Mouse (Mus musculus) MEL (cell line): ENCODE results near the gene Prlh.

ENCODE experiments used
- BHLHE40 ChIP-seq: IDR thresholded peaks from 2 replicates; pipeline ENCODE4 v1.6.1; 2012; ENCODE audit warnings: low read depth, mild to moderate bottlenecking, inconsistent platforms, low read length, improper control_type of control experiment, borderline replicate concordance
- CTCF ChIP-seq, 3 experiments: IDR thresholded peaks in 2 of 3; conservative IDR thresholded peaks in 1 of 3; 2 replicates each; pipeline ENCODE4 v1.5.1; 2011 to 2012; ENCODE audit warnings: low read length in 3 of 3, low read depth in 2 of 3, mild to moderate bottlenecking in 2 of 3, improper control_type of control experiment in 1 of 3, inconsistent platforms in 1 of 3, mixed read lengths in 1 of 3, moderate library complexity in 1 of 3; ENCODE audit not compliant: control insufficient read depth in 1 of 3, insufficient read depth in 1 of 3, poor library complexity in 1 of 3, severe bottlenecking in 1 of 3
- EP300 ChIP-seq, 2 experiments: IDR thresholded peaks; 2 replicates each; pipeline ENCODE4 v1.6.1; 2011; ENCODE audit warnings: improper control_type of control experiment in 2 of 2, low read length in 2 of 2, low read depth in 1 of 2, mild to moderate bottlenecking in 1 of 2
- GATA1 ChIP-seq: IDR thresholded peaks from 2 replicates; pipeline ENCODE4 v1.6.1; 2011; ENCODE audit warnings: low read depth, low read length, improper control_type of control experiment
- HCFC1 ChIP-seq: IDR thresholded peaks from 2 replicates; pipeline ENCODE4 v1.6.1; 2012; ENCODE audit warnings: low read depth, mild to moderate bottlenecking, inconsistent platforms, low read length, improper control_type of control experiment, moderate library complexity
- KAT2A ChIP-seq: conservative IDR thresholded peaks from 2 replicates; pipeline ENCODE4 v1.6.1; 2012; ENCODE audit warnings: low read depth, low read length, improper control_type of control experiment, inconsistent platforms
- MAFK ChIP-seq: IDR thresholded peaks from 2 replicates; pipeline ENCODE4 v1.6.1; 2011; ENCODE audit warnings: low read depth, mild to moderate bottlenecking, low read length, improper control_type of control experiment, borderline replicate concordance
- NRF1 ChIP-seq: IDR thresholded peaks from 2 replicates; pipeline ENCODE4 v1.6.1; 2014; ENCODE audit warnings: low read depth, mild to moderate bottlenecking, inconsistent platforms, low read length, improper control_type of control experiment, moderate library complexity; ENCODE audit not compliant: poor library complexity, insufficient read depth, severe bottlenecking
- POLR2A ChIP-seq, 2 experiments: IDR thresholded peaks; 2 replicates each; pipeline ENCODE4 v1.6.1; 2011 to 2012; ENCODE audit warnings: low read length in 2 of 2, mild to moderate bottlenecking in 2 of 2, control low read depth in 1 of 2, improper control_type of control experiment in 1 of 2, low read depth in 1 of 2, moderate library complexity in 1 of 2; ENCODE audit not compliant: control insufficient read depth in 1 of 2, insufficient read depth in 1 of 2, poor library complexity in 1 of 2
- POLR2AphosphoS2 ChIP-seq: IDR thresholded peaks from 2 replicates; pipeline ENCODE4 v1.6.1; 2011; ENCODE audit warnings: low read length, improper control_type of control experiment
- RAD21 ChIP-seq: IDR thresholded peaks from 2 replicates; pipeline ENCODE4 v1.6.1; 2011; ENCODE audit warnings: mild to moderate bottlenecking, low read depth, low read length, improper control_type of control experiment
- TCF12 ChIP-seq: IDR thresholded peaks from 2 replicates; pipeline ENCODE4 v1.6.1; 2014; ENCODE audit warnings: low read depth, mild to moderate bottlenecking, inconsistent platforms, low read length, improper control_type of control experiment, moderate library complexity
- USF1 ChIP-seq: IDR thresholded peaks from 2 replicates; pipeline ENCODE4 v1.6.1; 2014; ENCODE audit warnings: low read depth, mild to moderate bottlenecking, inconsistent platforms, low read length, improper control_type of control experiment, moderate library complexity
- ZC3H11A ChIP-seq: IDR thresholded peaks from 2 replicates; pipeline ENCODE4 v1.6.1; 2012; ENCODE audit warnings: low read depth, mild to moderate bottlenecking, inconsistent platforms, low read length, improper control_type of control experiment

DNA sequence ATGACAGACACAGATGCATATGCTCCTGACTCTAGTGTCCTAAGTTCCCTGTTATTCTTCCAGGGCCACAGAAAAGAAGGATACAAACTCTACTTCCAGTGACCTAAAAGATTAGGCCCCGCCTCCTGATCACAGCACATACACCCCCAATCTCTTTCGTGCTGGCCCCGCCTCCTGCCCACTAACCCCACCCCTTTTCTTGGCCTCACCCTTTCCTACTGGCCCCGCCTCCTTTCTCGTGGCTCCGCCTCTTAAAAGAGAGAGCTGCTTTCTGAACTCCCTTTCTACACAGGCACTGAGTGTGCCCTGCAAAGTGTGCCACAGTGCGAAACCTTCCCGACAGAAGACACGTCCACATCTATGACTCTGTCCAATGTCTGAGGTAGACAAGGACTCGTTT is 7.7 kb upstream of the Prlh start:
- TF ChIP-seq MAFK, result no peak
- no peak for TF ChIP-seq CTCF (IDR thresholded peaks at IDR 0.05 in 2 of 3, conservative IDR thresholded peaks at IDR 0.05 in 1 of 3; ENCODE audit: control insufficient read depth in 1 of 3, insufficient read depth in 1 of 3, low read depth in 2 of 3, low read length in 3 of 3, poor library complexity in 1 of 3, severe bottlenecking in 1 of 3)
- TF ChIP-seq GATA1, result no peak
- TF ChIP-seq EP300 (IDR thresholded peaks at IDR 0.05; ENCODE audit: low read depth in 1 of 2, low read length in 2 of 2), result no peak
- TF ChIP-seq ZC3H11A, result no peak
- TF ChIP-seq TCF12, result no peak
- TF ChIP-seq POLR2AphosphoS2, result no peak
- TF ChIP-seq POLR2A (IDR thresholded peaks at IDR 0.05; ENCODE audit: control insufficient read depth in 1 of 2, insufficient read depth in 1 of 2, low read depth in 1 of 2, low read length in 2 of 2, poor library complexity in 1 of 2), result no peak
- TF ChIP-seq USF1, result no peak
- no peak for TF ChIP-seq RAD21
- TF ChIP-seq NRF1, result no peak
- TF ChIP-seq HCFC1, result no peak
- no peak for TF ChIP-seq BHLHE40
- TF ChIP-seq KAT2A, result no peak
